Mouse (Mus musculus): Measurements from ENCODE around the gene Synm.

DNA sequence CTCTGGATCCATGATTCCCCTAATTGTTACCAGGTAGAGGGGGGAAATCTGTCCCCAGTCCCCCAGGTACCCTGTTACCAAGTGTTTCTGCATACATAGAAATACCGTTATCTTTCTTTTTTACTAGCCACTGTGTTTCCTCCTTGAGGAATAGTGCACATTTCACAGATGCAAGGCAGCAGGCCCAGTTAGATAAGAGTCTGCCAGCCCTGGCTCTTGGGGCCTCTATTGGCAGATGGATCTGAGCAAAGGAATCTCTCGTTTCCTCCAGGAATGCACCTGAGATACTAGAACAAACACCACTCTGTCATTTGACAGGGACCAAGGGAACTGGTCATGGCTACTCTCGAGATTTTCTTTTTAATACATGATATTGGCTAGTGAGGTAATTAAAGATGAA is 67.4 kb downstream of the Synm start:
- TF ChIP-seq CTCF (IDR thresholded peaks at IDR 0.05; ENCODE audit: borderline replicate concordance, extremely low read depth, insufficient read depth, insufficient read length) = no peak
- TF ChIP-seq POLR2A (IDR thresholded peaks at IDR 0.05; ENCODE audit: borderline replicate concordance, extremely low read depth, insufficient read depth, insufficient read length, poor library complexity, severe bottlenecking) = no peak
